Mouse (Mus musculus): ENCODE results near the gene Bpifa2. TPM values are rescaled to one million over a fixed set of nuclear protein-coding genes. Genes with fewer than 3 reads are reported as not detected.
"Not testable (repeated sequence)": the region's sequence is repeated elsewhere in the genome, so short reads cannot be mapped to it uniquely, and the experiment has no call there.

Bpifa2 gene
- not detected for total RNA-seq (2021)

DNA sequence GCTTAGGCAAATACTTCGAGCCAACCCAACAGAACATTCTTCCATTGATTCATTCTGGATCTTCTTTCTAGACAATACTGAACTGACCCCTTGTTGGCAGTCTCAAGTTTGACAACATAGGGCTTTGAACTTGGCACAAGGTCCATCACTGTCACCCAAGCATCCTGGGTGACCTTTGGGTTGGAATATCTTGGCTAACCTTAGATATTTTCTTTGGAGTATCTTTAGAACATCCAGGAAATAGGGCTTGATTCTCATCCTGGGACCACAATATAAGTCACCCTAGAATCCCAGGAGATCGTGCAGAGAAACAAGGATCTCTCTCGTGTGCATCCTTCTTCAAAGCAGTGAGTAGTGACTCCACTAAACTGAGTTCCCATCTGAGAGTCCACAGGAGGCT, at the start of gene Bpifa2:
Gene Bpifa2, plus strand, starts transcription at position 301 of the 400 bp plus-strand sequence.
- intact Hi-C loops (cut with DNase I) = no loop called here
- DNase-seq (ENCODE audit: low spot score in 2 of 2) = no peak

DNA sequence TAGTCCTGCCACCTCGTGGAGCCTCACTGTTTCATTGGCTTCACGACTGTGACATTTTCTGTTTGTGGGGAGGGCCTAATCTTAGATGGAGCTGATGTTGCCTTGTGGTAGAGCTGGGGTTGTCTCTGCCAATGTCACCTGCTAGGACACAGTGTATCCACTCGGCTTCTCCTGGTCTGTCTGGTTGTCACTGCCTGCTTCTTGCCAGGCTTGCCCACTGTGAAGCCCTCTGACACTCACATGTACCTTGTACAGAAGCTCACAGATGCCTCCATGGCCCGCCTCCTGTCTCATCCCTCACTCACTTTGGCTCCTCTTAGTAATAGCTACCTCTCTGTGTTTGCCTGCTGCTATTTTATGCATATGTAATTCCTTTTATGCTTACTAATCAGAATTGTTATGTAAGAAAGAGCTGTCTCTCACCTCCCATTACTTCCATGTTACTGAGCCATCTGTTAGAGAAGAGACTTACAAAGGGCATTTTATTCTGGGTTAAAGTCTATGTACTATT, 45.2 kb upstream of the Bpifa2 start:
- peak; percentile 17 to 27 for DNase-seq (ENCODE audit: low spot score in 2 of 2)
- intact Hi-C loops (cut with DNase I) = no loop called here

DNA sequence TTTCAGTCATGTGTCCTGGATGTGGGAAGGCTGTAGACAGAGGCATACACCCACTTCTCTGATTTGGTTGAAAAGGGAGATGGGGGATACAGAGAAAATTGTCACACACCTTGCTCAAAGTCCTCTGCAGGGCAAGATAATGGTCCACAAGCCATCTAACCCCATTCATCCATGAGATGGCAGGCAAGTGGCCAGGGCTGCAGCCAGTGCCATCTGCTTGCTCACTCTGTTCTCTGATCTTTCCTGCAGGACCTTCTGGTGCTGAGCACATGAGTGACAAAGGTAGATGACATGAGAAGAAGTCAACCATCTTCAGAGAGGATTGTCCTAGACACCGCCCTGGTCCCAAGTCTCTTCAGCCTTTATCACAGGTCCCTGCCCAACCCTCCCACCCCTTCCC, 44.7 kb upstream of the Bpifa2 start:
- peak in 1 of 2 experiments; percentile 25 for DNase-seq (ENCODE audit: low spot score in 2 of 2)
- intact Hi-C loops (cut with DNase I) = no loop called here

DNA sequence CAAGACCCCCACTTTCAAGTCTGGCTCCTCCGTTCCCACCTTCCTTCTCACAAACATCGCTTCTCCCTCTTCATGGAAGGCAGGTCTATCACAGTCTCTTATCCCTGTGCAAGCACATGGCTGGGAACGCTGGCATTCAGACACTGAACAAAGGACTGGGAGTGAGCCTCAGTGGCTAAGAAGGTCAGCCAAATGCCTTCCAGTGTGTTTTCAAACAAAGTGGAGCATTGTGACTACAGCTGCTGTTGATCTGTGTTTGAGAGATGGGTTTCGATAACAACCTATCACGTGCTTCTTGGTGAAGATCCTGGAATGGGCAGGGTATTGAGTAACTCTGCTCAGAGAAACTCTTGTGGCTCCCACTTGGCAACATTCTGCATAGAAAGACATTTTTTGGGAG, 37.8 kb upstream of the Bpifa2 start:
- intact Hi-C loops (cut with DNase I) = no loop called here

DNA sequence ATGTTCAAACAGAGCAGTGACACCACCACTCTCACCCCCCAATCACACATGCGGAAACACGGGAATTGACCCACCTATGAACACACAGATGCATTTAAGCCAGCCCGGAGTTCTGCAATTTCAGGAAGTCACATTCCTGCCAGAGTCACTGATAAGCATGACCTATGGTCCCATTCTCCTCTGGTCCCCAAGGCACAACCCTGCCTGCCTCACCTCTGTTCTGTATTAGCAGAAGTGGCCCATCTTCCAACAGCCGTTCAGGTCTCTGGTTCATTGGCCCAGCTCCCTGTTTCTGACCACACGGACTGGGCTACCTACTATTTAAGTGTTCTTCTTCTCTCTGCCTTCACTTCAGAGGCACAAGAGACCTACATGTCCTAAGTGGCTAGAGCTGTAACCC, 33.5 kb upstream of the Bpifa2 start, which contains the start of gene Bpifa6:
Gene Bpifa6, plus strand, starts transcription at position 364 of the 400 bp plus-strand sequence.
- no peak for DNase-seq (ENCODE audit: low spot score in 2 of 2)
- intact Hi-C loops (cut with DNase I) = no loop called here

More for the DNA sequence above, 37.8 kb upstream of the Bpifa2 start:
- no peak for DNase-seq (ENCODE audit: low spot score in 2 of 2)

DNA sequence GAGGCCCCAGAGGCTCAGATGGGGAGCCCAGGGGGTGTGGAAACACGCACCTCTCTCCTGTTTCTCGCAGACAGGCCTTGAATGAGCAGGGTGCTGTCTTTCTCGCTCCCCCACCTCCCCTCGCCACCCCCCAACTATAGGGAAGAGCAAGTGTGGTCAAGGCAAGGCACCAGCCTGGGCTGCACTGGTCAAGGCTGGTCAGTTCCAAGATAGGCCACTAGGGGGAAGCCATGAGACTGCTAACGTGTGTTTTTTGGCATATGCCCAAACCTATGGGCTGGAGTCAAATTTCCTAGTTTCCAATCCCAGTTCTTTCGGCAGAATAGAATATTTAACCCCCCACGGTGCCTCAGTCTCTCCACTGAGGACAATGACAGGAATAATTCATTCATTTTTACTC, 12.3 kb upstream of the Bpifa2 start:
- DNase-seq (ENCODE audit: low spot score in 2 of 2) = peak; percentile 45 to 70
- intact Hi-C loops (cut with DNase I) = no loop called here

DNA sequence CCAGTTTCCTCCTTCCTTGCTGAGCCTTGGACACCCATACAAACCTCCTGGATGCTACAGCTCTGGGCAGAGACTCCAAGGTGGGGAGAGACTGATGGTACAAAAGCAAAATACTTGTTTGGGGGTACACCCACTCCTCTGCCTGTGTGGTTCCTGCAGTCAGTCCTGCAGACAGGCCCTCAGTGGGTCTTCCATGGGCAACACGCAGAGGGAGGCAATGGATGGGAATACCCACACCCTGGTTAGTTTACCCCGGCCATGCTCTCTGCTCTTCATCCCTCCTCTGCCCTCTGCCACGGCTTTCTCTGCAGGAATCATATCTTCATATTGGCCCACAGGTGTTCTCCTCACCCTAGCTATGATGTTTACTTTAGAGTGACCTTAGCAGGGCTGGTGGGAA, 7.6 kb upstream of the Bpifa2 start:
- intact Hi-C loops (cut with DNase I) = no loop called here
- DNase-seq (ENCODE audit: low spot score in 2 of 2) = no peak

DNA sequence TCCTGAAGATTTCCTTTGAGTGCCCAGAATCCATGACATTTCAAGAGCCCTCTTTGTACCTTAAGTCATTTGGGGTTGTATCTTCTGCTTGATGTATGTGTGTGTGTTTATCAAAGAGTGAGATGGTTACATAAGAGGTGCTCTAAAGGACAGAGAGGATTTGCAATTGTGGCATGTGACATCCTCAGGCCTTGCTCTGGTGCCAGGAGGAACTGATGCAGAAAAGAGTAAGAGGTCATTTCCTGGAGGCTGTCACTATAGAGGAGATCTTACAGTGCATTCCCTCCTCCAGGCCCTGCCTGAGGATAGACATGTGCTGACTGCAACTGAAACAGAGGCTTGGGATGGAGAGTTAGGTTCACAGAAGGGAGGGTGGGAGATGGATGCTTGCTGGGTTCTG, 7.0 kb upstream of the Bpifa2 start:
- DNase-seq (ENCODE audit: low spot score in 2 of 2) = no peak
- intact Hi-C loops (cut with DNase I) = no loop called here

DNA sequence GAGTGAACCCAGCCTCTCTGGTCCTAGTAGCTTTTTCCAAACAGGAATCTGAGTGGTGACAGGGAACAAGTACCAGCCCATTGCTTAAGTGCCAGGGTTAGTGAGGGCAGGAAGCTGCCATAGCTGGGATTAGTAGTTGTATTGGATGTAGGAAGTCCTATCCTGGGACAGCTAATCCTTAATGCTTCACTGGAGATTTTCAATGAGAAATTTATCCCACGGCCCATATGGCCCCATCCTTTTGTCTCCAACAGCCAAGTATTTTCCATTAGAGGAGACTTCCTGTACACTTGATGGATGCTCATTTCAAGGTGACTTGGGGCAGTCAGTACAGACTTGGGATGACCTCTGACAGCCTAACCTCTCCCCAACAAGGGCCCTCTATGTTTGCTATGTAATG, 3.6 kb upstream of the Bpifa2 start:
- no peak for DNase-seq (ENCODE audit: low spot score in 2 of 2)

DNA sequence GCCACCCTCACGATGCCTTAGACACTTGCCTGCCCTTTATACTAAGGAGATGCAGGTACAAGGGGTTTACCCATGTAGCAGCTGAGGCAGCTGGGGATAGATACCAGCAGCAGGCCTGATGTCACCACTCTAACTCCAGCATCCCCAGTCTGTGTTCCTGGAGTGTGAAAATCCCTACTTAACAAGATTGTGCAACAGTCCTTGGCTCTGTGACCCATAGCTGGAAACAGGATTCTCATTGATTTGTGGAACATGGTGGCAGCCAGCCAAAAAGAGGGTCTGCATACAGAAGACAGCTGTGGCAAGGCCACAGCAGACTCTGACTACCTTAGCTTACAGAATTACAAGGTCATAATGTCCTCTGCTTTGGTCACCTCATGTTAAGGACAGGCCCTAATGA, 3.0 kb upstream of the Bpifa2 start:
- no peak for DNase-seq (ENCODE audit: low spot score in 2 of 2)
- intact Hi-C loops (cut with DNase I) = no loop called here

More for the DNA sequence above, 3.6 kb upstream of the Bpifa2 start:
- intact Hi-C loops (cut with DNase I) = no loop called here

DNA sequence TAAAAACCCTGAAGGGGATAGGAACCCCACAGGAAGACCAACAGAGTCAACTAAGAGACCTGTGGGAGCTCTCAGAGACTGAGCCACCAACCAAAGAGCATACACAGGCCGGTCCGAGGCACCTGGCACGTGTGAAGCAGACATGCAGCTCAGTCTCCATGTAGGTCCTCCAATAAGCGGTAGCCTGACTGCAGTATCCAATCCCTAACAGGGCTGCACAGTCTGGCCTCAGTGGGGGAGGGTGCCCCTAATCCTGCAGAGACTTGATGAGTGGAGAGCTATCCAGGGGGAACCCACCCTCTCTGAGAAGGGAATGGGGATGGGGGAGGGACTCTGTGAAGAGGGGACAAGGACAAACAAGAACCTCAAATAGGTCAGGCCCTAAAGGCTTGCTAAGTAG, 2.3 kb upstream of the Bpifa2 start:
- intact Hi-C loops (cut with DNase I) = no loop called here
- DNase-seq (ENCODE audit: low spot score in 2 of 2) = no peak

DNA sequence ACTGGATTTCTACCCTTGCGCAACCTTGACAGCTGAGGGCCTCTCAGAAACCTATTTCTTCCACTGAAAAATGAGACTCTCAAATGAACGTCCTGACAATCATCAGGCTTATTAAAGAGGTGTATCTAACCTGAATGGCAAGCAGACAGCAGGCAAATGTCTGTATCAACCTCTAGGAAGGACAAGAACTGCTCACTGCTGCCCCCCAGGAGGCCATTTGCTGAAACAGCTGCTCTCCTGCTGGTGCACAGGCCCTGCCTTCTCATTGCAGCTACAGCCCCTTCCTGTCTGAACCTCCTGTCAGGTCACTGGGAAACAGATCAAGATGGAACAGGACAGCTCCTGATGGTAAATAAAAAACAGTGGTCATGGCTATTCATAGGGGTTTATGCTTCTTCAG, 1.7 kb upstream of the Bpifa2 start:
- intact Hi-C loops (cut with DNase I) = no loop called here
- DNase-seq (ENCODE audit: low spot score in 2 of 2) = no peak

DNA sequence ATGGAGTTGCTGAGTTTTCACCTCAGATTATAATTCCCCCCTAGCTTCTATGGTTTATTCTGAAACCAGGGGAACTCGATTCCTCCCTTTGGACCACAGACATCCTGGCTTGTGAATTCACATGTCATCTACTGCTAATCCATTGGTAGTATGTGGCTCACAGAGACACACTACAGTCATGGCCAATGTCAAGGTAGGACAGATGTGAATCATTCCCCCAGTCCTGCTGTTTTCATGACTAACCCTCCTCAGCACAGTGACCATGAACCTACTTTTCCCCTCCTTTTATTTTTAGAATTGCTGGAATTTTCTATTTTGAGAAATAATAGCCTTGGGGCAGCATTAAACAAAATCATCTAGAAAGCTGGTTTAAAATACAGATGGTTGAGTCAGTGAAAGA, 684 bp upstream of the Bpifa2 start:
- intact Hi-C loops (cut with DNase I) = no loop called here
- no peak for DNase-seq (ENCODE audit: low spot score in 2 of 2)

DNA sequence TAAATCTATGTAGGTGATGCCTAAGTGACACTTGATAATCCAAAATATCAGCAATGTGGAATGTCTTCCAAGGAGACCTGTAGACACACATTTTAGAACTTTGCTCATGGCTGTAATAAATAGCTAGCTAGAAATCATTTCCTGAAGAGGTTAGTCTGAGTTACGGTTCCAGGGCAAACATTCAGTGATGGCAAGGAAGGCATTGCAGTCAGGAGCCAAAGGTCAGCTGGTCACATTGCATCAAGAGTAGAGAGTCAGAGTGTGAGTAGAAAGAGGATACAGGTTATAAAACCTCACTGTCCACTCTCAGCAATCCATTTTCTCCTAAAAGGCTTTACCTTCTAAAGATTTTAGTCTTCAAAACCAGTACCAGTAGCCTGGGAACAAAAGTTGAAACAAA, 9.9 kb downstream of the Bpifa2 start:
- intact Hi-C loops (cut with DNase I) = no loop called here
- no peak for DNase-seq (ENCODE audit: low spot score in 2 of 2)

DNA sequence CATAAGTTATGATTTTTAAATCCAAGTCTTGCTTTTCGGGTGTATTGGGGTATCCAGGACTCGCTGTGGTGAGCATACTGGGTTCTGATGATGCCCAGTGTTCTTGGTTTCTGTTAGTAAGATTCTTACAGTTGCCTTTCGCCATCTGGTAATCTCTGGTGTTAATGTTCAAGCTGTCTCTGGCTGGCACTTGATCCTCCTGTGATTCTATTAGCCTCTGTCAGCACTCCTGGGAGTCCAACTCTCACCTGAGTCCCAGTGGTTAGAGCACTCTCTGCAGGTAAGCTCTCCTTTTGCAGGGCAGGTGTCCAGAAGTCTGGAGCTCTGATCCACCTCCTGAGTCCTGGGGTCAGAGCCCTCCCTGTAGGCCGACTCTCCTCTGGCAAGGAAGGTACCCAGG, 16.6 kb downstream of the Bpifa2 start:
- DNase-seq (ENCODE audit: low spot score in 2 of 2); intact Hi-C loops (cut with DNase I): not testable (repeated sequence)

DNA sequence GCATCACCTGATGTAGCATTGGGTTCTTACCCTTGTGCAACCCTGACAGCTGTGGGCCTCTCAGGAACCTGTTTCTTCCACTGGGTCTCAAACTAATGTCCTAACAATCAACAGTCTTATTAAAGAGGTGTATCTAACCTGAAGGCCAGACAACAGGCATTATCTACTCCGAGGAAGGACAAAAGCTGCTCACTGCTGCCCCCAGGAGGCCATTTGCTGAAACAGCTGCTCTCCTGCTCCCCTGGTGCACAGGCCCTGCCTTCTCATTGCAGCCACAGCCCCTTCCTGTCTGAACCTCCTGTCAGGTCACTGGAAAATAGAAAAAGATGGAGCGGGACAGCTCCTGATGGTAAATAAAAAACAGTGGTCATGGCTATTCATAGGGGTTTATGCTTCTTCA, 30.9 kb downstream of the Bpifa2 start:
- intact Hi-C loops (cut with DNase I) = no loop called here
- peak in 1 of 2 experiments; percentile 16 for DNase-seq (ENCODE audit: low spot score in 2 of 2)

DNA sequence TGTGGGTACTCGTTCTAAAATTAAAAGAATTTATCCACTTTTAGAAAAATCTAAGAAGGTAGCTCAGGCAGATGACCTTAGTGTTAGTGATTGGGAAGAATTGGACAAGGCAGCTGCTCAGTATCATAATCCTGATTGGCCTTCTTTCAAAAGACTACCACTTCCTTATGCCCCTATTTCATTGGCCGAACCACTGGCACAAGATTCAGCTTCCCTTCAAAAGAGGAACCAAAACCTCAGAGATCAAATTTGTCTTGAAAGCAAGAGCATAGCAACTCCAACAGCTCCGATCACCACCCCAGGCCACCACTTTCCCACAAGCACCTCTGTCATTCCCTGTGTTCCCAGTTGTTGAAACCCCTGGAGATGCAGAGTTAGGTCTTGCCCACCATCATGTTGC, 36.7 kb downstream of the Bpifa2 start:
- intact Hi-C loops (cut with DNase I) = no loop called here
- no peak for DNase-seq (ENCODE audit: low spot score in 2 of 2)

DNA sequence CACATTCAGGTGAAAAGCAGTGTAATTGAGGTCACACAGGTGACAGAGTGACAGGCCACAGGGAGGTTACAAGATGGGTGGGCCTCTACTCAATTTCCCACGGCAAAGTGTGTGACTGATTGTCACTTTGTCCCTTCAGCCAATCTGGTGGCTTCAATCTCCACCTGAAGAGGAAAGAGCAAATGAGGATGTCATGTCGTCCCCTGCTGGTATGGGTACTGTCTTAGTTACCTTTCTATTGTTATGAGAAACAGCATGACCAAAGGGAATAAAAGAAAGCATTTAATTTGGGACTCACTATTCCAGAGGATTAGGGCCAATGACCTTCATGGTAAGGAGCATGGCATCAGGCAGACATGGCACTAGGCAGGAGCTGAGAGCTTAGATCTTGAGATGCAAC, 50.6 kb downstream of the Bpifa2 start:
- no peak for DNase-seq (ENCODE audit: low spot score in 2 of 2)
- intact Hi-C loops (cut with DNase I) = no loop called here
